Mouse (Mus musculus) lung, postnatal 0 days (tissue): ENCODE data around the gene Actn2.

Source experiments
- CTCF ChIP-seq: IDR thresholded peaks from 2 replicates; pipeline ENCODE4 v1.5.1; 2016; ENCODE audit warnings: antibody characterized with exemption, mild to moderate bottlenecking
- EP300 ChIP-seq: IDR thresholded peaks from 2 replicates; pipeline ENCODE4 v1.6.1; 2016; ENCODE audit warnings: antibody characterized with exemption, mild to moderate bottlenecking, control low read depth

GRCm38 (mm10) chr13:12257391-12258380, 82.9 kb downstream of the Actn2 start, which contains the start of gene Mtr:
- TF ChIP-seq CTCF (no peak), EP300 (no peak)
